Mouse (Mus musculus): ENCODE data around the gene Slco1a6. TPM values are rescaled to one million over a fixed set of nuclear protein-coding genes. Genes with fewer than 3 reads are reported as not detected.
"Not testable (repeated sequence)": the region's sequence is repeated elsewhere in the genome, so short reads cannot be mapped to it uniquely, and the experiment has no call there.

The Slco1a6 gene
- polyA plus RNA-seq, 1 experiment from 2014 or later: 0.69 TPM

DNA sequence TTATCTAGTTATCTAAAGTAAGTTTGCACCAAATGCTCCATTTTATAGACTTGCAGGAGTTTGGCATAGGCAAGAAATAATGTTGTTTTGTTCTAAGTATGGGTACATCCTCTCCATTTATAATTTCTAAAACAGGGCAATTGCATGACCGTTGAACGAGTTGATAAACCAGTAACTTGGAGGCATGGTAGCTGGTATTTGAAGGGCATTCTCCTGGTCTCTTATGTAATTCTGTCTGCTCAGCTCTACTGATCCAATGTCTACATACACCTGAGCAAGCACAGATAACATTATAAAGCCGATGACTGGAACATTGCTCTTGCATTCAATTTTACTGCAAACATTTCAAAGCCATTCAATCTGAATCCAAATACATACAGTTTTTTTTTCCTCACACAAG lies 20.9 kb downstream of the Slco1a6 start:
- H3K27me3 ChIP-seq (replicated peaks; ENCODE audit: control insufficient read depth, insufficient read depth, low read length): no peaks in the 10 kb centered on the region
- no peak for ATAC-seq
- H3K27ac ChIP-seq (ENCODE audit: low read depth, low read length): no peak overlapping the region
- no peaks in the 10 kb centered on the region for H3K4me1 ChIP-seq (ENCODE audit: control insufficient read depth, insufficient read depth, low read depth, low read length)
- no peak overlapping the region for H3K4me2 ChIP-seq (ENCODE audit: low read length)
- H3K4me3 ChIP-seq (ENCODE audit: low read length): no peak overlapping the region
- no peak overlapping the region for H3K9ac ChIP-seq (ENCODE audit: low read depth, low read length)
- WGBS: 97% methylated on average over 3 of the region's 3 CpGs
- no peaks in the 10 kb centered on the region for H3K36me3 ChIP-seq (ENCODE audit: control insufficient read depth, insufficient read depth, low read length)
- no peaks in the 10 kb centered on the region for H3K9me3 ChIP-seq (ENCODE audit: control insufficient read depth, low read length)

DNA sequence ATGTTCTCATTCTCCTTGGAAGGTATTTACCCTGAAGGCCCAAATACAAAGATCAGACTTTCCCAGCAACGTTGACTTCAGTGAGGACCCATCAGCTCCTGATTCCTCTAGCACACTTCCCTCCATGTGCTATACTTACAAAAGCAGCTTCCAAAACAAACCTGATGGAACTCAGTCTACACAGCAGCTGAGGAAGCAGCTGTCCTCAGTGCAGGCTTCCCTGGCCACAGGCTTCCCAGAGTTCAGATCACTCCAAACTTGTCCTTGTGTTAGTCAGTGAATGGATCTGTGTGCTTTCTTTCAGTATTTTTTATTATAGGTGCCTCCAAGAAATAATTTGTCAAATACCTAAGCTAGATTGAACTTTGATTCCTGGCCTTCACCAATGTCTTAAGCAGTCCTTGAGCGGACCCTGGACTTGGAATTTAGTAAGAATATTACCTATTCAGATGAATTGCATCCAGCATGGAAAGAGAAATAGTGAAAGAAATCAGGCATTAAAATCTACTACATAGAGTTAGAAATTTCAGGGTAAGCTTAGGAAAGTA lies 22.4 kb downstream of the Slco1a6 start:
- no peak for ATAC-seq

DNA sequence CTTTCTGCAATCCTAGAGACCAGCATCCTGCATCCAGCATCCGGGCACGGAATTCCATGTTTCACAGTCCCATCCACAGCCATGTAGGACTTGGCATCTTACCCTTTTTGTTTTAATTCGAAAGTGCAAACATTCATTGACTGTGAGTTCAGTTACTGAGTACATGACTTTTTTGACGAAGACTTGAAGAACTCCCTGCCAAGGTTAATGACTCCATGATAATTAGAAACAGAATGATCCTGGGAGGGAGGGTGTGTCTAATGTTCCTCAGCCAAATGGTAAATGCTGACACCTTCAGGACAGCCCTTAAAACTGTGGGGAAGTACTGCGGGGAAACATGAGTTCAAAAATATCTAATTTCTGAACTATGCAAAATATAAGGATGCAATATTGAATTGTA lies 44.9 kb downstream of the Slco1a6 start:
- H3K4me3 ChIP-seq (ENCODE audit: low read length): no peak overlapping the region
- WGBS: 85% methylated on average over 5 of the region's 5 CpGs
- no peaks in the 10 kb centered on the region for H3K36me3 ChIP-seq (ENCODE audit: control insufficient read depth, insufficient read depth, low read length)
- ATAC-seq: no peak
- H3K9me3 ChIP-seq (ENCODE audit: control insufficient read depth, low read length): no peaks in the 10 kb centered on the region
- no peaks in the 10 kb centered on the region for H3K27me3 ChIP-seq (replicated peaks; ENCODE audit: control insufficient read depth, insufficient read depth, low read length)
- no peak overlapping the region for H3K9ac ChIP-seq (ENCODE audit: low read depth, low read length)
- no peaks in the 10 kb centered on the region for H3K4me1 ChIP-seq (ENCODE audit: control insufficient read depth, insufficient read depth, low read depth, low read length)
- H3K27ac ChIP-seq (ENCODE audit: low read depth, low read length): no peak overlapping the region
- no peak overlapping the region for H3K4me2 ChIP-seq (ENCODE audit: low read length)

More for the DNA sequence above, 22.4 kb downstream of the Slco1a6 start:
- H3K4me1 ChIP-seq (ENCODE audit: control insufficient read depth, insufficient read depth, low read depth, low read length): no peaks in the 10 kb centered on the region
- H3K27me3 ChIP-seq (replicated peaks; ENCODE audit: control insufficient read depth, insufficient read depth, low read length): no peaks in the 10 kb centered on the region
- 84% methylated on average over 2 of the region's 2 CpGs for WGBS
- H3K36me3 ChIP-seq (ENCODE audit: control insufficient read depth, insufficient read depth, low read length): no peaks in the 10 kb centered on the region
- no peak overlapping the region for H3K9ac ChIP-seq (ENCODE audit: low read depth, low read length)
- no peak overlapping the region for H3K27ac ChIP-seq (ENCODE audit: low read depth, low read length)
- H3K4me3 ChIP-seq (ENCODE audit: low read length): no peak overlapping the region
- H3K4me2 ChIP-seq (ENCODE audit: low read length): no peak overlapping the region
- no peaks in the 10 kb centered on the region for H3K9me3 ChIP-seq (ENCODE audit: control insufficient read depth, low read length)

DNA sequence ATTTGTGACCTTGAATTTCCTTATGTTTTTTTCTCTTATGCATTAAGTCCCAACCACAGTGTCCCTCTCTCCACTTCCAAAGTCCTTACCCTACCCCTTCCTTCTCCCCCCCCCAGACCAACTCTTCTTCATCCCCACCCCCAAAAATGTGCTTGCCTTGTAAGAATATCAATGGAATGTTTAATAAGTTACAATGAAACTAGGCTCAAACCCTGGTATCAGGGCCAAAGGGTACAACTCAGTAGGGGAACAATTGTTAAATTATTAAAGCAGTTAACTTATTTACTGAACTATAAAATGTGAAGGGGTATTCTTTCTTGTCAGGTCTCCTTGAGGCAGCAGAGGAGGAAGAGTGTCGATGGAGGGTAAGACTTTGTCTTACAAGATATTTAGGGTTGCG lies 47.1 kb downstream of the Slco1a6 start:
- ATAC-seq: no peak
- no peak overlapping the region for H3K4me2 ChIP-seq (ENCODE audit: low read length)
- no peaks in the 10 kb centered on the region for H3K36me3 ChIP-seq (ENCODE audit: control insufficient read depth, insufficient read depth, low read length)
- H3K4me1 ChIP-seq (ENCODE audit: control insufficient read depth, insufficient read depth, low read depth, low read length): no peaks in the 10 kb centered on the region
- no peaks in the 10 kb centered on the region for H3K9me3 ChIP-seq (ENCODE audit: control insufficient read depth, low read length)
- H3K9ac ChIP-seq (ENCODE audit: low read depth, low read length): no peak overlapping the region
- WGBS: 91% methylated on average over 2 of the region's 2 CpGs
- no peak overlapping the region for H3K4me3 ChIP-seq (ENCODE audit: low read length)
- no peaks in the 10 kb centered on the region for H3K27me3 ChIP-seq (replicated peaks; ENCODE audit: control insufficient read depth, insufficient read depth, low read length)
- H3K27ac ChIP-seq (ENCODE audit: low read depth, low read length): no peak overlapping the region

DNA sequence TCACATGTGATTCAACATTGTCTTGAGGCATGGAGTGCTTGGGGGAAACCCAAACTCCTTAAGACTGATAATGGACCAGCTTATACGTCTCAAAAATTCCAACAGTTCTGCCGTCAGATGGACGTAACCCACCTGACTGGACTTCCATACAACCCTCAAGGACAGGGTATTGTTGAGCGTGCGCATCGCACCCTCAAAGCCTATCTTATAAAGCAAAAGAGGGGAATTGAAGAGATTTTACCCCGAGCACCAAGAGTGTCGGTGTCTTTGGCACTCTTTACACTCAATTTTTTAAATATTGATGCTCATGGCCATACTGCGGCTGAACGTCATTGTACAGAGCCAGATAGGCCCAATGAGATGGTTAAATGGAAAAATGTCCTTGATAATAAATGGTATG lies 54.2 kb downstream of the Slco1a6 start:
- WGBS: no CpG with 5 or more reads among the region's 10 CpGs
- not testable (repeated sequence) for H3K9ac ChIP-seq (ENCODE audit: low read depth, low read length); H3K27ac ChIP-seq (ENCODE audit: low read depth, low read length); H3K36me3 ChIP-seq (ENCODE audit: control insufficient read depth, insufficient read depth, low read length); H3K4me2 ChIP-seq (ENCODE audit: low read length); H3K4me1 ChIP-seq (ENCODE audit: control insufficient read depth, insufficient read depth, low read depth, low read length); H3K27me3 ChIP-seq (replicated peaks; ENCODE audit: control insufficient read depth, insufficient read depth, low read length); H3K9me3 ChIP-seq (ENCODE audit: control insufficient read depth, low read length); ATAC-seq; H3K4me3 ChIP-seq (ENCODE audit: low read length)

DNA sequence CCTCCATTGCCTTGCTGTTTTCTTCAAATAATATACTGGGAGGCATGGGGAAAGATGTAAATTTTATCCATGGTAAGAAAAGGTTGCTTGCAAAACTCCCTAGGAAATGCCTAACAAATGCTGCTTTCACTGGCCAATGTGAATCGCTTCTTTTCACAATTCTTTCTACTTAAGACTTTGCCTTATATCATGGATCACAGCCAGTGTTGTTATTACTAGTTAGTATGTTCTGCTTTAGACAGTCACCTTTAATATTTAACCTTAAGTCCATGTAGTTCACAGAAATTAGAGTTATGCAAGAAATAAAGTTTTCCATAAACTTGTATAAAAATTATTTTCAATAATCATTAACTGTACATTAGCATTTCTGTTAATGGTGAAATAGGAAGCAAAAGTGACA lies 60.0 kb downstream of the Slco1a6 start:
- Histone ChIP-seq H3K9ac (ENCODE audit: low read depth, low read length) (no peak overlapping the region), H3K4me3 (ENCODE audit: low read length) (no peak overlapping the region), H3K27me3 (replicated peaks; ENCODE audit: control insufficient read depth, insufficient read depth, low read length) (no peaks in the 10 kb centered on the region), H3K4me2 (ENCODE audit: low read length) (no peak overlapping the region), H3K36me3 (ENCODE audit: control insufficient read depth, insufficient read depth, low read length) (no peaks in the 10 kb centered on the region), H3K9me3 (ENCODE audit: control insufficient read depth, low read length) (no peaks in the 10 kb centered on the region), H3K27ac (ENCODE audit: low read depth, low read length) (no peak overlapping the region), H3K4me1 (ENCODE audit: control insufficient read depth, insufficient read depth, low read depth, low read length) (no peaks in the 10 kb centered on the region)
- ATAC-seq: no peak
- 93% methylated on average over 1 of the region's 1 CpGs for WGBS

DNA sequence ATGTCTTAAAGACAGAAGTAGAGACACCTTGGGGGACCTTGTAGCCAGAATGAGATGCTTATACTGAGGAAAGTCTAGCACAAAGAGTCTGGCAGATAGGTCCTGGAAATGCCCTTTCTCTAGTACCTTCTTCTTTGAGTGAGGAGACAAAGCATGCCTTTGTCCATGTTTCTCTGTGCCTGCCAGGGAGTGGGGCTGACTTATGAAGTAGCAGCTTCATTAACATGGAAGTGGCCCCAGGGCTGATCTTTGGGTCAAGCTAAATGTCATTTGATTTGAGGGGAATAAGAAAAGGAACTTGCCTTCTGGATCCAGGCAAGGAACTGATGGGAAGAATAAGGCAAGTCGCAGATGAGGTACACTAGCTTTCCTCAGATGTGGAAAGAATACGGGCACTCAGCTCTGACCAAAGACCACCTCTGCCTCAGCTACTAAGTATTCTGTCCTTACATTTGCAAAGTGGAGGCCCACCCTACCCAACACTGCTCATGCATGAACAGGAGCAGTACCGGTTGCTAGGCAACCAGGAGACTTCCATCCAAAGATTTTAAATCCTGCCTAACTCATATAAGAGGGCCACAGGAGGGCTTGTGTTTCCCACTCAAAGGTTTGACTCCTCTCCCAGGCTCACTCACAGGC lies 96.5 kb downstream of the Slco1a6 start:
- no peaks in the 10 kb centered on the region for H3K27me3 ChIP-seq (replicated peaks; ENCODE audit: control insufficient read depth, insufficient read depth, low read length)
- peaks cover 5% of the 10 kb centered on the region; the same call in 1 of the 2 replicates for H3K4me1 ChIP-seq (ENCODE audit: control insufficient read depth, insufficient read depth, low read depth, low read length)
- ATAC-seq: peak; percentile 99
- no peak overlapping the region for H3K4me3 ChIP-seq (ENCODE audit: low read length)
- 34% methylated on average over 3 of the region's 3 CpGs for WGBS
- H3K9ac ChIP-seq (ENCODE audit: low read depth, low read length): no peak overlapping the region
- no peaks in the 10 kb centered on the region for H3K36me3 ChIP-seq (ENCODE audit: control insufficient read depth, insufficient read depth, low read length)
- H3K9me3 ChIP-seq (ENCODE audit: control insufficient read depth, low read length): no peaks in the 10 kb centered on the region
- H3K4me2 ChIP-seq (ENCODE audit: low read length): no peak overlapping the region
- no peak overlapping the region; the same call in 1 of the 2 replicates for H3K27ac ChIP-seq (ENCODE audit: low read depth, low read length)

DNA sequence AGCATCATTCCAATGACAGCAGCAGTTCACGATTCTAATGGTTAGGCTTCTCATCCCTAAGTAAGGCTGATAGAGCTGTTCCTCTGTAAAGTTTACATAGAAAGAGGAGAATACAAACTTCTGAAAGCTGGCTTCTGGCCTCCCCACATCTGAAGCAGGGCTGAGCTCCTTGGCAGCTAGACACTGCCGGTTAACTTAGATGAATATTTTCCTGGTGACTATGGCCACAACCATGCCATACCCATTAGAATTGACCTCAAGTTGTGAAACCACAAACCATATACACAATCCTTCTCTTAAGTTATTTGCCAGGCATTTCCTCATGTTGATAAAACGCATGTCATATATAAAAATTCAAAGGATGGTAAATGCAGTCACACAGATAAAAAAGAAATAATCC lies 117.2 kb downstream of the Slco1a6 start:
- H3K4me2 ChIP-seq (ENCODE audit: low read length): no peak overlapping the region
- H3K4me3 ChIP-seq (ENCODE audit: low read length): no peak overlapping the region
- no peaks in the 10 kb centered on the region for H3K36me3 ChIP-seq (ENCODE audit: control insufficient read depth, insufficient read depth, low read length)
- 87% methylated on average over 3 of the region's 3 CpGs for WGBS
- H3K4me1 ChIP-seq (ENCODE audit: control insufficient read depth, insufficient read depth, low read depth, low read length): no peaks in the 10 kb centered on the region
- no peak overlapping the region for H3K9ac ChIP-seq (ENCODE audit: low read depth, low read length)
- no peaks in the 10 kb centered on the region for H3K9me3 ChIP-seq (ENCODE audit: control insufficient read depth, low read length)
- no peak for ATAC-seq
- H3K27me3 ChIP-seq (replicated peaks; ENCODE audit: control insufficient read depth, insufficient read depth, low read length): no peaks in the 10 kb centered on the region
- no peak overlapping the region for H3K27ac ChIP-seq (ENCODE audit: low read depth, low read length)

DNA sequence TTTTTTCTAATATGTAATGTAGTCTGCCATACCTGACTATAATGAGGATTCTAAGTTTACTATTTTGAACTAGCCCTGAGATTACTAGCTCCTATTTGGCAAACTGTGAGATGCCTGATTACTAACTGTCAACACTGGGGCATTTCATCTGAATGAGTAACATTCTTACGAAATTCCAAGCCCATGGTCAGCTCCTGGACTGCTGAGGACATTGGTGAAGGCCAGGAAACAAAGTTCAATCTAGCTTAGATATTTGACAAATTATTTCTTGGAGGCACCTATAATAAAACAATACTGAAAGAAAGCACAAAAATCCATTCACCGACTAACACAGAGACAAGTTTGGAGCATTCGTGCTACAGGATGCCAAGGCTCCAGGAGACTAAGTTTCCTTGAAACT lies 150.0 kb downstream of the Slco1a6 start:
- not testable (repeated sequence) for H3K27me3 ChIP-seq (replicated peaks; ENCODE audit: control insufficient read depth, insufficient read depth, low read length); ATAC-seq; H3K9me3 ChIP-seq (ENCODE audit: control insufficient read depth, low read length); H3K4me2 ChIP-seq (ENCODE audit: low read length); H3K4me3 ChIP-seq (ENCODE audit: low read length); H3K4me1 ChIP-seq (ENCODE audit: control insufficient read depth, insufficient read depth, low read depth, low read length); H3K36me3 ChIP-seq (ENCODE audit: control insufficient read depth, insufficient read depth, low read length); H3K9ac ChIP-seq (ENCODE audit: low read depth, low read length); H3K27ac ChIP-seq (ENCODE audit: low read depth, low read length)
- WGBS: 88% methylated on average over 3 of the region's 3 CpGs

Measured in hindbrain, embryonic 16.5 days (tissue).